Mouse (Mus musculus) heart, postnatal 36 days (tissue): ENCODE measurements around the gene Olfr1022. TPM values are rescaled to one million over a fixed set of nuclear protein-coding genes. Genes with fewer than 3 reads are reported as not detected.

Experiments used
- DNase-seq, 2 experiments: peaks; one replicate each; pipeline ENCODE4 v3.0.0; 2021 to 2022
- intact Hi-C: fragments of 180-260 bp; cut with DNase I; formaldehyde crosslinking; loops from one replicate; pipeline ENCODE4 v1.15.1; 2025
- total RNA-seq, 2 experiments: library from RNA; stranded (reverse); gene quantifications; 2 replicates each; pipeline ENCODE4 v1.2.3; 2021

Gene Olfr1022
- total RNA-seq = not detected

DNA sequence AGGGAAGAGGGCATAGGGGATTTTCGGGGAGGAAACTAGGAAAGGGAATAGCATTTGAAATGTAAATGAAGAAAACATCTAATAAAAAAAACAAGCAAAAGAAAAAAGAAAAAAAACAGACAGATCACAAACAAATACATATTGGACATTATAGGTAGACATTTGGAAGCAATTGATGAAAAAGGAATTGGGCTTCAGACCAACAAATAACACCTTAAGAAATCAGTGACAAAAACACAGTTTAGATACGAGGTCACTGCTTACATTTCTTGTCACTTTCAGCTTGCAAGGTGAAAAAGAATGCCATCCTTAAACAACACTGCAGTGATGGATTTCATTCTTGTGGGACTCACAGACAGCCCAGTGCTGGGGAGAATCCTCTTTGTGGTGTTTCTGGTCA, at the start of gene Olfr1022:
TSS of gene Olfr1022 (plus strand) at position 301 of the 400 bp plus-strand sequence.
- DNase-seq = no peak
- intact Hi-C loops = no loop called here

DNA sequence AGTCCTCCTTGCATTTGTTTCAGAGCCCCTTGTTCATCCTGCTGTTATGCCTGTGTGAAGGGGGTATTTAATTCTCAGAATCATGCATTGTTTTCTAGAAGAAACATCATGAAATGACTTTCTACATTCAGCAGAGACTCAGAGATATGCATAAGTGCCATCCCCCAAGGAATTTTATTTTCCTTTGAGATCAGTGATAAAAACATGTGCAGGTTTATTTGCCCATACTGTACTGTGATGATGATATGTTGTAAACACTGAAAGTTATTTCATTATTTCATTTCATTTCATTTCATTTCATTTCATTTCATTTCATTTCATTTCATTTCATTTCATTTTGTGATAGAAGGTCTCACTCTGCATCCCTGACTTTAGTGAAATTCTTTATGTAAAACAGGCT, 23.0 kb upstream of the Olfr1022 start, which contains the start of gene Olfr1019:
TSS of gene Olfr1019 (minus strand) at position 101 of the 400 bp plus-strand sequence.
- no peak for DNase-seq
- intact Hi-C loops = no loop called here

GRCm38 (mm10) chr2:85846730-85847129, 21.7 kb upstream of the Olfr1022 start, which contains the start of gene Olfr1020:
Gene Olfr1020 (plus strand): TSS chr2:85847030.
- intact Hi-C loops = no loop called here
- no peak for DNase-seq

GRCm38 (mm10) chr2:85885340-85885739, 16.9 kb downstream of the Olfr1022 start, which contains the start of gene Olfr1023:
Gene Olfr1023 (plus strand): TSS chr2:85885640.
- intact Hi-C loops = no loop called here
- DNase-seq = no peak

- intact Hi-C loops = no loop called here
- no peak for DNase-seq
Measured at GRCm38 (mm10) chr2:85904952-85905351, 36.6 kb downstream of the Olfr1022 start, which contains the start of gene Olfr1024. Gene Olfr1024 (minus strand): TSS chr2:85905052.

DNA sequence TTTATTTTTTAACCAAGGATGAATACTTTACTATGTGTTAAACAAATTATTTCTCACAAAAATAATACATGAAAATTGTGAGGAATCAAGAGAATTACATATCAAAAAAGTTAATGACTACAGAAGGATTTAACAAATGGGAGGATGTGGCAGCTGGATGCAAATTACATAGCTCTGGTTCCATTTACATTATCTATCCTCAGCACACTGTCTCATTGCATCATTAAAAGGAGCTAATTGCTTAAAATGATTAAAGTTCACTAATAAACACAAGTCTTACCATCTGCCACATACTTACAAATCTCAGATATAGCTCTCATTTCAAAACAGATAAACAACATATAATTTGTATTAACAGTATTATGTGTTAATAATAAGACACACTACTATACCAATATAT, 44.8 kb downstream of the Olfr1022 start:
- intact Hi-C loops = no loop called here
- no peak for DNase-seq

DNA sequence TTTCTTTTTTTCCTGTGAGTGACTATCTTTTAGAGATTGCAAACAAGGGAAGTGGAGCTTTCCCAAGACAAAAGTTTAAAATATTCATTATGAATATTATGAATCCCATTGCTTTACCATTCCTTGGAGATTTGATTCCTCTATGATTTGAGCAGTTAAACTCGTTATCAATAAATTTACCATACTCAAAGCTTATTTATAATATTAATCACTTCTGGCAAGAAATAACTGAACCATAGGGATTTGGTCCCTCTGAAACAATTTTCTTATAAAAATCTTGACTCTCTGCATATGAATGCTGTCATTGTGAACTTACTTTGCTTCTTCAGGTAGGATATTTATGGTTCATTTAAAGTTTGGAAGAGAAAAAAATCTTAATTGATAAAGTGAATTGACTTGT, 46.5 kb downstream of the Olfr1022 start, which contains the start of gene Olfr1025-ps1:
TSS of gene Olfr1025-ps1 (plus strand) at position 301 of the 400 bp plus-strand sequence.
- DNase-seq = no peak
- intact Hi-C loops = no loop called here

Other genes starting within 250 kb of the Olfr1022 start
- not detected for gene Olfr1002, start 217.9 kb upstream of the Olfr1022 start, total RNA-seq
- not detected for gene Olfr154, start 204.1 kb upstream of the Olfr1022 start, total RNA-seq
- not detected for gene Olfr1006, start 189.8 kb upstream of the Olfr1022 start, total RNA-seq
- gene Olfr1008, start 179.2 kb upstream of the Olfr1022 start, total RNA-seq = not detected
- gene Olfr1009, start 153.2 kb upstream of the Olfr1022 start, total RNA-seq = not detected
- gene Olfr1012, start 105.8 kb upstream of the Olfr1022 start, total RNA-seq = not detected
- gene Olfr1013, start 101.5 kb upstream of the Olfr1022 start, total RNA-seq = not detected
- not detected for gene Olfr1014, start 95.9 kb upstream of the Olfr1022 start, total RNA-seq
- not detected for gene Olfr1015, start 86.6 kb upstream of the Olfr1022 start, total RNA-seq
- gene Olfr1016, start 66.0 kb upstream of the Olfr1022 start, total RNA-seq = not detected
- not detected for gene Olfr1018, start 50.1 kb upstream of the Olfr1022 start, total RNA-seq
- gene Olfr1019, start 23.1 kb upstream of the Olfr1022 start, total RNA-seq = not detected
- not detected for gene Olfr1020, start 21.6 kb upstream of the Olfr1022 start, total RNA-seq
- gene Olfr1023, start 17.0 kb downstream of the Olfr1022 start, total RNA-seq = not detected
- not detected for gene Olfr1024, start 36.5 kb downstream of the Olfr1022 start, total RNA-seq
- not detected for gene Olfr1025-ps1, start 46.6 kb downstream of the Olfr1022 start, total RNA-seq
- gene Olfr1026, start 53.0 kb downstream of the Olfr1022 start, total RNA-seq = not detected
- not detected for gene Olfr1028, start 81.8 kb downstream of the Olfr1022 start, total RNA-seq
- not detected for gene Olfr1029, start 105.3 kb downstream of the Olfr1022 start, total RNA-seq
- gene Olfr1030, start 110.7 kb downstream of the Olfr1022 start, total RNA-seq = not detected
- not detected for gene Olfr1031, start 121.7 kb downstream of the Olfr1022 start, total RNA-seq
- not detected for gene Olfr1032, start 136.9 kb downstream of the Olfr1022 start, total RNA-seq
- gene Olfr1033, start 152.0 kb downstream of the Olfr1022 start, total RNA-seq = 1 to 10 TPM; 1.6 to 7.4 TPM
- gene Olfr1034, start 177.3 kb downstream of the Olfr1022 start, total RNA-seq = under 1 TPM; 0.08 to 0.11 TPM
- gene Olfr1036, start 205.4 kb downstream of the Olfr1022 start, total RNA-seq = not detected
- gene Olfr1037, start 218.8 kb downstream of the Olfr1022 start, total RNA-seq = not detected